Mouse (Mus musculus) gastrocnemius, adult 8-10 months (tissue): Measurements from ENCODE around the gene 4930579G24Rik. TPM values are rescaled to one million over a fixed set of nuclear protein-coding genes. Genes with fewer than 3 reads are reported as not detected.

Source experiments
- DNase-seq, 2 experiments: peaks; one replicate each; pipeline ENCODE4 v3.0.0; 2022; ENCODE audit warnings: low spot score in 2 of 2
- total RNA-seq, 4 experiments: library from RNA; stranded (reverse); gene quantifications; 2 replicates each; pipeline ENCODE4 v1.2.4; 2022

The 4930579G24Rik gene
- total RNA-seq, result 1 to 10 TPM; 1.0 to 1.7 (median 1.5) TPM

DNA sequence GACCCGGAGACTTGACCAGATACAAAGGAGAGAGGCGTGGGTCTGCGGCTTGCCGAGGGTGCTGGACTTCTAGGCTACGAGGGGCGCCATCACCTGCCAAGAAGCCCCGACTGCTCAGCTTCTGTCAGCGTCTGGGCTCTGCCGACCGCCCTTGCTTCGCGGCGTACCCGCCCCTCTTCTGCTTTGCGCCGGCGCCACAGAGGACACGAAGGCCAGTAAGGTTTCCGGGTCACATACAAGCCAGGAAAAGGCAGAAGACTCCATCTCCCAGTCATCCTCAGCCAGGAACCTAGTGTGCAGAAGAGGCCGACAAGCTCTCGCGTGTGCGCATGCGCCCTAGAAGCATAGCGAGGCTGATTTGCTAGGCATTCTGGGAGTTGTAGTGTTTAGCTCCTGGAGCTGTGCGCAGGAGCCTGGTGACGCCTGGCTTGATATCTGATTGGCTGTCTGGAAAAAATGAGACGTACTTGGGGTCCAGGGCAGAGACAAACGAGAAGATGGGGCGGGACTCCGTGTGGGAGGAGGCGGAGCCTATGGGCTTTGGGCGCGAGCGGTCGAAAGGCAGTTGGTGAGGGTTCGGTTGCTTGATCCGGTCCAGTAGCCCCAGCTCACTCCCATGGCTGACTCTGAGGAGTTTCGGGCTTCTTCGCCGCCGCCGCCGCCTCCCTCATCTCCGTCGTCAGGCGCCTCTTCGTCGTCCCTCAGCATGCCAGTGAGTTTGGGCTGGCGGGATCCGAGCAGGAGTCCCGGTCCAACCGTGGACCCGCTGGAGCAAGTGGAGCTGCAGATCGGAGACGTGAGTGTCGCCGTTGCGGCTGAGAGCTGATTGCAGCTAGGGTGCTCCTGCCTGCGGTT is at the start of gene 4930579G24Rik:
4930579G24Rik (plus strand) TSS at position 519 of the 855 bp plus-strand sequence.
- DNase-seq, result peak; percentile 91 to 97

DNA sequence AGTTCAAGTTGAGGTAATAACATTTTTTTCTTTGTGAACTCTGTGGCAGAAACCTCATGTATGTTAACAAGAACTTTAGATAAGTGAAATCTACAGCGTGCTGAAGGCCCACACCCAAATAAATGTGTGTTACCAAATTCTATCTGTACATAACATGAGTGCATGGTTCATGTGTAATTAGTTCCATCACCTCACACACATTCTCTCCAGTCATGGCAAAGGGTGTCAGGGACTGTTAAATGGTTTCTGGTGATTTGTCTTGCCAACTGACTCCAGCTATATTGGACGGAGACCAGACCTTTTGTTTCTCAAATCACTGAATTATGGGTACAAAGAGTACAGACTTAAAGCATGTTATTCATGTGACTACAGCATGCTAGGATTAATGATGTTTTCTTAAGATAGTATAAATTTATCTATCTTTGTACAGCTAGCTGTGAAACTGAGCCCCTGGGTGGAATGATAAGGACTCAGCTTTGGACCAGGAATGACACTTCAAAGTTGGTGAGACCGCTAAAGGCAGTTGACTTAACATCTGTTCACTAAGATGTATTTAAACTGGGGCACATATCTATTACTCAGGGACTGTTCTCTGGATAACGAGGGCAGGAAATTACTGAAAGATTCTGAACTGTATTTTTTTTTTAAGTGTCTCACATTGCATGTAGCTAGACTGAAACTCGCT is 48.8 kb upstream of the 4930579G24Rik start:
- no peak for DNase-seq

- peak; percentile 84 to 85 for DNase-seq
Observed at GRCm38 (mm10) chr3:79586804-79587203, 42.1 kb upstream of the 4930579G24Rik start.

GRCm38 (mm10) chr3:79589671-79590070 is 39.2 kb upstream of the 4930579G24Rik start:
- DNase-seq, result no peak

- DNase-seq, result peak; percentile 44 to 61
Observed at GRCm38 (mm10) chr3:79590863-79591792, 37.8 kb upstream of the 4930579G24Rik start, which contains the start of gene Ppid. Gene Ppid (plus strand): TSS chr3:79591342.

DNA sequence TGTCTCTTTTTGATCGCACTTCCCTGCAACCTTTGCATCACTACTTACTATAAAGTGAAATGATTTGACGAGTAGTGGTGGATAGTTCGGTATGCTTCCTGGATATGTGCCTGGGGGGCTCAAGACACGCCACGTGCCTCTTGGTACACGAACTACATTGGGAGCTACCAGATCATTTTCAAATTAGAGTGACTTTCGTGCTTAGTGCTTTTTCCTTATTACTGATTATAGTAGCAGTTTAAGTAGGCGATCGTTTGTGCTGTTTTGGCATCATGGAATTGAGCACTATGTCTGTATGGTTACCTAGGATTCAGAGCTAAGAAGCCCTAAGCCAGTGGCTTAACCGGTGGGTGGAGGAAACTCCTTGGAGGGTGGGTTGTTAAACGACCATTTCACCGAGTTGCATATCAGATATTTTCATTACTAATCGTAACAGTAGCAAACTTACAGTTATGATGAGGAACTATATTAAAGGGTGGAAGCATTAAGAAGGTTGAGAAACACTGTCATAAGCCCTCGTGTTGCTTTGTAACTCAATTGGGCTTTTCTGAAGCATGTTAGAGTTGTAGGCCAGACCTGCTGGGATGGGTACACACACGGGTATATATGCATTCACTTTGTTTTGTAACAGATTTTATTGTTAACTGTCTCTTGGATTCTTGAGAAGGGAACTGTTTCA is 36.9 kb upstream of the 4930579G24Rik start:
- no peak for DNase-seq

DNA sequence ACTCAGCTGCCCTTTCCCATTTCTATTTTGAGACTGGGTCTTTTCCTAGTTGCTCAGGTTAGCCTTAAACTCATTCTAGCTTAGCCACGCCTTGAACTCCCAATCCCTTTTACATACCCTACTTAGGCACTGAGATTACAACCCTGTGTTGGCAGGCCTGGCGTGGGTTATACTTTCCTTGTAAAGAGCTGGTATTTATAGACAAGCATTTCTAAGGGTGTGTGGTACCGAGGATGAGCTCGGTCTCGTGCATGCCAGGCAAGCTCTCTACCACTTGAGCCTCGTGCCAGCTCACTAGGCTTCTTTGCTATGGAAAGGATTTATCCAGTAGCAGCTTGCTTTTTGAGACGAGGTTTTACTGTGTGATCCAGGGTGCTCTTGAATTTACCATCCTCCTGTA is 33.4 kb upstream of the 4930579G24Rik start:
- no peak for DNase-seq

DNA sequence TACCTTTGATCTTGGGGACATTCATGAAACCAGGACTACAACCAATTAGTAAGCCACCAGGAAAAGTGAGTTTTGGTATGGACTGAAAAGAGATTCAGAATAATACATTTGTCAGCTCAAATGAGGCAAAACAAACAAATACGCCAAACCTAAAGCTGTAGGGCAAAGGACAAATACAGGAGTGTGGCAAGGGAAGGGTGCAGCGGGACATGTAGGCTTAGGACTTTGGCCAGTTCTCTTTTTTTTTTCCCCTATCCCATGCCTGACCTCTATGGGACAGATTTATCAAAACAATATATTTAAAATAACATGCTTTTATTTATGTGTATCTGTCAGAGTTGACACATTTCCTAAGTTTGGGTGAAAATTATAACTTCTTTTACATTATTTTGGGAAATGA is 19.0 kb upstream of the 4930579G24Rik start:
- no peak for DNase-seq

DNA sequence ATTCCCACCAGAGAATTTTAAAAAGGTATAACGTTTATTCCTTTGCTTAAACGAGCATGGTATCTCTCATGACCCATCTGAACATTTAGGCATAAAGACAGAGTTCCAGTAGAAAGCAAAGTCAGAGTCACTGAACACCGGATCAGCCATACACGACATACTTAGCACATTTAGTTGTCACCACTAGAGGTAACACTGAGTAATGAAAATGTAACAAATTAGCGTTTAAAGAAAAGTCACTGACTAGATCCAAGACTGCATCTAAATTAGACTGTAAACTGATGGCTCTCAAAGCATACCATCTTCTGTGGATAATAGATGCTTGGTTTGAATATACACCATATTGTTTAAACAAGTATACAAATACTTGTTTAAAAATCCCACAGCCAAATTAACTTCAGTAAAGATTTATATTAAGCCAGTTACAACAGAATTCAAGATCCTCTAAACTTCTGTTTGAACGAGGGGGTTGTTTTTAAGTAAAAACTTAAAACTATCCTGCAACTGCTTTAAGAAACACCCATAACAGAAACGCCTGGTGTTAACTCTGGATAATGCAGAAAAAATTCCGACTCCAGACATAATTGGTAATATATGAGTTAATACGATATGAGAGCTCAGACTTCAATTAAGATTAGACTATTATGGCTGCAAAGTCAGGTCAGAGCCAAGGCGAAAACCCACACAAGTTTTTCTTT is 1.2 kb upstream of the 4930579G24Rik start:
- no peak for DNase-seq

GRCm38 (mm10) chr3:79628182-79628560 is 708 bp upstream of the 4930579G24Rik start:
- no peak for DNase-seq

- peak; percentile 48 to 62 for DNase-seq
Observed at GRCm38 (mm10) chr3:79629416-79629730, 494 bp downstream of the 4930579G24Rik start, which contains the start of gene Etfdh. Gene Etfdh (minus strand): TSS chr3:79629500.

DNA sequence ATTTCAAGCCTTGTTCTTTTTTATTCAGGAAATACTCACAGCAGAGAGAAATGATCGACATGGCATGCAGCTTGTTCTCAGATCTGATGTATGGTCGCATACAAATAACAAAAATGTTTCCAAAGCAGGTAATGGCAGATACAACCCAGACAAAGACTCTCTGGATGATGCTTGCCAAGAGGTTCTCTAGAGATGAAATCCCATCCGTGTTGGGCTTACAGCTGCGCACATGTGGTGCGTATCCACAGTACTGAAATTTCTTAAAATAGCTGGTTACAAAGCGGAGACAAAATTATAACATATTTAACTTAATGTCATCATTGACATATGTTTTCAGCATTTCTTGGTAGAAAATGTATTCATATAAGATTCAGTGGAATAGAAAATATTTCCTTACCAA is 23.2 kb downstream of the 4930579G24Rik start:
- no peak for DNase-seq

DNA sequence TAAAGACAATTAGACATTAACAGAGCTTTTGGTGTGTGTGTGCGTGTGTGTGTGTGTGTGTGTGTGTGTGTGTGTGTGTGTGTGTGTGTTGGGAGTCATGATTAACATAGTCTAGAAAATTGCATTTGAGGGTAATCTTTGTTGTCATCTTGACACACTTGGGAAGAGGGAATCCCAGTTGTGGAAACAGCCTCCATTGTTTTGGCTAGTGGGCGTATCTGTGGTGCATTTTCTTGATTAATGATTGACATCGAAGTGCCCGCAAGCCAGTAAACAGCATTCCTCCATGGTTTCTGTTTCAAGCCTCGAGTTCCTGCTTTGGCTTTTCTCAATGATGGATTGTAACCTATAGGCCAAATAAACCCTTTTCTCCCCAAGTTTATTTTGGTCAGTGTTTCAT is 27.8 kb downstream of the 4930579G24Rik start:
- no peak for DNase-seq

DNA sequence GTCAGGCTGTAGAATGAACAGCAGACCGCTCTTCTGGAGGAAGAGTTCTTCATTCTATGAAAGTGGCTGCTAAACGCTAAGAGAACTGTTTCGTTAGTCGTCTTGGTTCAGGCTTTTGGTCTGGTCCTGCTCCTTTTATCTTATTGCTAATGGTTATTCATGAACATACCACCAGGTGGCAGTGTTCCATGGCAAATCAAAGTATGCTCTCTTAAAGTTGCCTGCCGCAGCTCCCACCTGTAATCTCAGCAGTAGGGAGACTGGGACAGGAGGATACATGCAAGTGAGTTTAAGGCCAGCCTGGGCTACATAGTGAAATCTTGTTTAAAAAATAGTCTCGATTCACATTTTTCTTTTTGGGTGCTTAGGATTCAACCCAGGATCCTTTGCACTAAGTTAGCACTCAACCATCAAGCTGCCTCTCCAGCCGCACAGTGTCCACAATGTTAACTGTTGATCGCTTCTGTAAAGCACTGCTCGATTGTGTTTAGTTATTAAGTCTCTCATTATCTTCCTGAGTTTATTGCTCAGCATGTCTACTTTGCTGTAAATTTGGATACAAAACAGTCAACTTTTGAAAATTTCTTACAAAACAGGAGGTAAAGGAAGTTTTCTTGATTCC is 36.0 kb downstream of the 4930579G24Rik start:
- no peak for DNase-seq

GRCm38 (mm10) chr3:79670556-79670955 is 41.7 kb downstream of the 4930579G24Rik start:
- DNase-seq, result no peak

- DNase-seq, result no peak
Observed at GRCm38 (mm10) chr3:79672188-79672587, 43.3 kb downstream of the 4930579G24Rik start.

DNA sequence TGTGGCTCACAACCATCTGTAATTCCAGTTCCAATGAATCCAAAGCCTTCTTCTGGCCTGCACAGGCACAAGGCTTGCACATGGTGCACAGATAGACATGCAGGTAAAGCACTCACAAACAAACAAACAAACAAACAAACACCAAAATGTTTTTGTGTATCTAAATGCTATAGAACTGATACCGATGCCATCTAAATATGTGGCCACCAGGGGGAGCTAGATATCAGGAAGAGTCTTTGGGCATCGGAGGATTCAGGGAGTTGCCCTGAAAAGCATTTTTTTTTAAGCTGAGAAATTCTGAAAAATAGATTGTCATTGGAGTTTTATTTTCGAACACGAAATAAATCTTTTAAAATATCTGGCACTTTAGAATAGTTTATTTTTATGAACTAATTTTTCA is 44.2 kb downstream of the 4930579G24Rik start:
- peak in 1 of 2 experiments; percentile 46 for DNase-seq

DNA sequence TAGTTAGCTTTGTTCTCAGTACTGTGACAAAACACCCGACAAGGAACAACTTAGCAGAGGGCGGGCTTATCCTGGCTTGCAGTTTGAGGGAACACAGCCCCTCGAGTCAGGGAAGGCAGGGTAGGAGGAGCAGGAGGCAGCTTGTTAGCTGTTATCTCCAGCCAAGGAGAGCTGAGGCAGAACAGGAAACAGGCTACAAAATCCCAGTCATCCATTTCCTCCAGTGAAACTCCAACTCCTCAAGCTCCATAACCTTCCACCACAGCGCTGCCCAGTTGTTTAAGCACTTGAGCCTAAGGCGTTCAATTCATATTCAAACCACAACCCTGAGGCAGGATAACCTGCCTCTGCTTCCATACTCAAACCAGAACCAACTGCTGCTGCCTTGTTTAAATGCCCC is 45.8 kb downstream of the 4930579G24Rik start:
- DNase-seq, result no peak

GRCm38 (mm10) chr3:79676411-79676810 is 47.5 kb downstream of the 4930579G24Rik start:
- no peak for DNase-seq
